Mouse (Mus musculus): ENCODE data around the gene Pnpla2. TPM values are rescaled to one million over a fixed set of nuclear protein-coding genes. Genes with fewer than 3 reads are reported as not detected.
A peak's percentile ranks its signal among the peaks of the same experiment; 100 is the strongest.
"Not testable (repeated sequence)": the region's sequence is repeated elsewhere in the genome, so short reads cannot be mapped to it uniquely, and the experiment has no call there.

Gene Pnpla2
- polyA plus RNA-seq, 1 experiment from 2014 or later: 20.5 TPM

GRCm38 (mm10) chr7:141443081-141443821 lies 11.7 kb upstream of the Pnpla2 start:
- H3K27me3 ChIP-seq (replicated peaks; ENCODE audit: control insufficient read depth, insufficient read depth, low read length): no peaks in the 10 kb centered on the region
- H3K9me3 ChIP-seq (ENCODE audit: control insufficient read depth, low read length): no peaks in the 10 kb centered on the region
- WGBS: 17% methylated on average over 12 of the region's 12 CpGs
- peak overlapping the region; percentile 62 for H3K4me2 ChIP-seq (ENCODE audit: low read length)
- no peak for ATAC-seq
- H3K36me3 ChIP-seq (ENCODE audit: control insufficient read depth, insufficient read depth): no peaks in the 10 kb centered on the region; the same call in 1 of the 2 replicates
- H3K4me3 ChIP-seq (replicated peaks; ENCODE audit: low read length): peak overlapping the region; percentile 41
- peak overlapping the region; percentile 44 for H3K9ac ChIP-seq (replicated peaks; ENCODE audit: low read depth, low read length)
- H3K27ac ChIP-seq (ENCODE audit: low read length): no peak overlapping the region
- H3K4me1 ChIP-seq (replicated peaks; ENCODE audit: control insufficient read depth, insufficient read depth, low read length): peaks cover 21% of the 10 kb centered on the region

GRCm38 (mm10) chr7:141443828-141444237 lies 11.2 kb upstream of the Pnpla2 start, which contains the start of gene Pidd1:
Pidd1 (minus strand) TSS chr7:141444025.
- no peak within 1 kb of the TSS for H3K27ac ChIP-seq (ENCODE audit: low read length)
- H3K9me3 ChIP-seq (ENCODE audit: control insufficient read depth, low read length): no peaks in the 10 kb centered on the region
- peak within 1 kb of the TSS; percentile 44 for H3K9ac ChIP-seq (replicated peaks; ENCODE audit: low read depth, low read length)
- peak within 1 kb of the TSS; percentile 41 for H3K4me3 ChIP-seq (replicated peaks; ENCODE audit: low read length)
- H3K27me3 ChIP-seq (replicated peaks; ENCODE audit: control insufficient read depth, insufficient read depth, low read length): no peaks in the 10 kb centered on the region
- H3K36me3 ChIP-seq (ENCODE audit: control insufficient read depth, insufficient read depth): no peaks in the 10 kb centered on the region; the same call in 1 of the 2 replicates
- 0% methylated on average over 25 of the region's 25 CpGs for WGBS
- ATAC-seq: peak; percentile 21; the same call in 1 of the 2 replicates
- peaks cover 27% of the 10 kb centered on the region for H3K4me1 ChIP-seq (replicated peaks; ENCODE audit: control insufficient read depth, insufficient read depth, low read length)
- peak within 1 kb of the TSS; percentile 62 for H3K4me2 ChIP-seq (ENCODE audit: low read length)

- not testable (repeated sequence) for H3K4me3 ChIP-seq (replicated peaks; ENCODE audit: low read length)
These were observed 8.6 kb upstream of the Pnpla2 start for GRCm38 (mm10) chr7:141446374-141446773.

DNA sequence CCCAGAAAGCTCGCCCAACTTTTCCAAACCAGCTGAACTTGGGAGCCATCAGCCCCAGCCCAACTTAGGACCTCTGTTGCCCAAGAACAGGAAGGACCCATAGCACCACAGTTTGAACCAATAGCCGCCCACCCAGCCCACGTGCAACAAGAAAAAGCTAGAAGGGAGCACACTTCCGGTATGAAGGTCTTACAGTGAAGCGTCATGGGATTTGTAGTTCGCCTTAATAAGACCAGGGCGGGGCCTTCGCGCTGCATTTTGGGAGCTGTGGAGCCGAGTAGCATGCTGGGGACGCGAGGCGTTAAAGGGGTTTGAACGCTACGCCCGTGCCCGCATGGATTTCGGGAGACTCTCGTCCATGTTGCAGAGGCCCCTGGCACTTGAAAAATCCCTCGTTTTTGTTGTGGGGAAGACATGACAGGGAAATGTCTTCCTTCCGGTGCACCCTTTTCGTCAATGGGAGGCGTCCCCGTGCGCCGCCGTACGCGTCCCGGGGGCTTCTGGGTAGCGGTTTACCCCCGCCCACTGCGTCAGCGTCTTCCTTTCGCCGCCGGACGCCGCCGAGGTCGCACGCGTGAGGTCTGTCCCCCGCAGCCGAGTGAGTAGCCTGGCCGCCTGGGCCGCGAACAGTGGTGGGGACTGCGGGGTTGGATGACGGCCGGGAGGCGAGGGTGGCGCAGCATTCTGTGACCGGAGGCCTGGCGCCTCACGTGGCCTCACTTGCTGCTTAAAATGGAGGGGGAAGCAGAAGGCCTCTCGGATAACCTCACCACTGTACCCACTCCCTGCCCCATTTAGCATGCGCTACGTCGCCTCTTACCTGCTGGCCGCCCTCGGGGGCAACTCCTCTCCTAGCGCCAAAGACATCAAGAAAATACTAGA lies 7.6 kb upstream of the Pnpla2 start, which contains the start of gene Rplp2:
TSS of gene Rplp2 (plus strand) at position 261 of the 882 bp plus-strand sequence.
- H3K4me3 ChIP-seq (replicated peaks; ENCODE audit: low read length): peak within 1 kb of the TSS; percentile 86
- under 1% methylated on average over 63 of the region's 63 CpGs for WGBS

More at GRCm38 (mm10) chr7:141446374-141446773, 8.6 kb upstream of the Pnpla2 start:
- not testable (repeated sequence) for H3K27ac ChIP-seq (ENCODE audit: low read length); H3K36me3 ChIP-seq (ENCODE audit: control insufficient read depth, insufficient read depth); ATAC-seq; H3K9ac ChIP-seq (replicated peaks; ENCODE audit: low read depth, low read length); H3K27me3 ChIP-seq (replicated peaks; ENCODE audit: control insufficient read depth, insufficient read depth, low read length); H3K9me3 ChIP-seq (ENCODE audit: control insufficient read depth, low read length); H3K4me2 ChIP-seq (ENCODE audit: low read length)
- H3K4me1 ChIP-seq (replicated peaks; ENCODE audit: control insufficient read depth, insufficient read depth, low read length): peaks cover 27% of the 10 kb centered on the region
- 83% methylated on average over 3 of the region's 3 CpGs for WGBS

GRCm38 (mm10) chr7:141451928-141452327 lies 3.1 kb upstream of the Pnpla2 start:
- H3K4me2 ChIP-seq (ENCODE audit: low read length): no peak overlapping the region
- peaks cover 29% of the 10 kb centered on the region for H3K4me1 ChIP-seq (replicated peaks; ENCODE audit: control insufficient read depth, insufficient read depth, low read length)
- H3K9me3 ChIP-seq (ENCODE audit: control insufficient read depth, low read length): no peaks in the 10 kb centered on the region
- no peak overlapping the region for H3K4me3 ChIP-seq (replicated peaks; ENCODE audit: low read length)
- no peak overlapping the region for H3K27ac ChIP-seq (ENCODE audit: low read length)
- H3K27me3 ChIP-seq (replicated peaks; ENCODE audit: control insufficient read depth, insufficient read depth, low read length): no peaks in the 10 kb centered on the region
- peaks cover 12% of the 10 kb centered on the region for H3K36me3 ChIP-seq (ENCODE audit: control insufficient read depth, insufficient read depth)
- ATAC-seq: no peak
- no peak overlapping the region for H3K9ac ChIP-seq (replicated peaks; ENCODE audit: low read depth, low read length)

More for the DNA sequence above, 7.6 kb upstream of the Pnpla2 start, which contains the start of gene Rplp2:
- peak within 1 kb of the TSS; percentile 89 for H3K27ac ChIP-seq (ENCODE audit: low read length)
- peak within 1 kb of the TSS; percentile 70 for H3K4me2 ChIP-seq (ENCODE audit: low read length)
- H3K9me3 ChIP-seq (ENCODE audit: control insufficient read depth, low read length): no peaks in the 10 kb centered on the region
- H3K9ac ChIP-seq (replicated peaks; ENCODE audit: low read depth, low read length): peak within 1 kb of the TSS; percentile 83
- peak; percentile 95 for ATAC-seq
- peaks cover 26% of the 10 kb centered on the region for H3K4me1 ChIP-seq (replicated peaks; ENCODE audit: control insufficient read depth, insufficient read depth, low read length)
- peaks cover 12% of the 10 kb centered on the region for H3K36me3 ChIP-seq (ENCODE audit: control insufficient read depth, insufficient read depth)
- no peaks in the 10 kb centered on the region for H3K27me3 ChIP-seq (replicated peaks; ENCODE audit: control insufficient read depth, insufficient read depth, low read length)

DNA sequence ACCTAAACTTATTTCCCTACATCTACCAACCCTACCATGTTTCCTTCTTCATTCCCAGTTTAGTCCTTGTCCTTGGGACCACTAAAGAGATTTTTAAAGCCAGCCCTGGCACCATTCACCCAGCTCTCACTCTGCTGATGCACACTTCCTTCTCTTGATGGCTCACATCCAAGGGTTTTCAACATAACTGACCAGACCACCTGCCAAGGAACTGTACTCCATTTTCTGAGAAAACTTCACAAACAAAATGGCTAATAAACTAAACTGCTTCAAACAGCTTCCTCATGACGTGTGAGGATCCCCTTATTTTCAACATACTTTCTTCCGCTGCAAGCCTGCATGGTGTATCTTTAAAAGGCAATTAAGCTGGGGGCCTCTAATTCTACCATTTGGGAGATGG lies 1.4 kb upstream of the Pnpla2 start:
- H3K4me1 ChIP-seq (replicated peaks; ENCODE audit: control insufficient read depth, insufficient read depth, low read length): peaks cover 22% of the 10 kb centered on the region
- no peak overlapping the region for H3K27ac ChIP-seq (ENCODE audit: low read length)
- ATAC-seq: no peak
- no peak overlapping the region for H3K4me3 ChIP-seq (replicated peaks; ENCODE audit: low read length)
- H3K9me3 ChIP-seq (ENCODE audit: control insufficient read depth, low read length): no peaks in the 10 kb centered on the region
- H3K4me2 ChIP-seq (ENCODE audit: low read length): no peak overlapping the region
- no peaks in the 10 kb centered on the region for H3K27me3 ChIP-seq (replicated peaks; ENCODE audit: control insufficient read depth, insufficient read depth, low read length)
- no peak overlapping the region for H3K9ac ChIP-seq (replicated peaks; ENCODE audit: low read depth, low read length)
- WGBS: 78% methylated on average over 2 of the region's 2 CpGs
- peaks cover 12% of the 10 kb centered on the region for H3K36me3 ChIP-seq (ENCODE audit: control insufficient read depth, insufficient read depth)

DNA sequence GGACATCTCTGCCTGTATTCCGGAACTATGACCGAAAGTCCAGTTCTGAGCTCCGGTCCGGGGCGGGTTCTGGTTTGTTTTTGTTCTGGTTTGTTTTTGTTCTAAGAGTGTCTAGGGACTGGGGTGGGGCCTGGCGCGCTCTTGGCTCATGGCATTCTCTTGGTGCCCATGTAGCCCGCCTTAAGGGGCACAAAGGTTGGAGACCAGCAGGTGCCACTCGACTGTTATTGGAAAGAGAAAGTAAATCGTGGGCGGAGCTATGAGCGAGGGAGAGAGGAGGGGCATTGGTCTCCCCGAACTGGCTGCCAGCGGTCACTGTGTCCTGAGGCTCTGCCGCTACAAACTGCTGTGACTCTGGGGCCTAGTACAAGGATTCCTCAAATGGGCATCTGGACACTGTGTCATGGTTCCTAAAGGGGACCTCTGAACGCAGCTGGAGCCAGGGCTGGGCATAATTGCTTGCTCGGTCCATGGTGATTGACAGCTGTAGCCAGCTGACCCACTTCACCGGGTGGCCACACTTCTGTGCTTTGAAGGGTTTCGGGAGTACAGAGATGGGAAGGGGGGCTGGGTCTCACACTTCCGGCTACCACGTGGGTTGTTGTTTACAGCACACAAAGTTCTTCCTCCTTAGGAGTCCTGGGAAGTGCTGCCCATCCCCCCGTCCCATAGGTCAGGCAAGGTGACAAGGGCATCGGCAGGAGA lies 764 bp downstream of the Pnpla2 start:
- Histone ChIP-seq H3K36me3 (ENCODE audit: control insufficient read depth, insufficient read depth) (peaks cover 9% of the 10 kb centered on the region), H3K27me3 (replicated peaks; ENCODE audit: control insufficient read depth, insufficient read depth, low read length) (peaks cover 5% of the 10 kb centered on the region), H3K4me2 (ENCODE audit: low read length) (peak overlapping the region; percentile 97), H3K9ac (replicated peaks; ENCODE audit: low read depth, low read length) (peak overlapping the region; percentile 77), H3K4me3 (replicated peaks; ENCODE audit: low read length) (peak overlapping the region; percentile 71), H3K9me3 (ENCODE audit: control insufficient read depth, low read length) (no peaks in the 10 kb centered on the region), H3K27ac (ENCODE audit: low read length) (peak overlapping the region; percentile 58; the same call in 1 of the 2 replicates), H3K4me1 (replicated peaks; ENCODE audit: control insufficient read depth, insufficient read depth, low read length) (peaks cover 16% of the 10 kb centered on the region)
- 2% methylated on average over 23 of the region's 23 CpGs for WGBS
- peak; percentile 26 for ATAC-seq

GRCm38 (mm10) chr7:141456739-141457138 lies 1.7 kb downstream of the Pnpla2 start:
- Histone ChIP-seq H3K27ac (ENCODE audit: low read length) (no peak overlapping the region), H3K4me2 (ENCODE audit: low read length) (no peak overlapping the region), H3K9ac (replicated peaks; ENCODE audit: low read depth, low read length) (no peak overlapping the region), H3K9me3 (ENCODE audit: control insufficient read depth, low read length) (no peaks in the 10 kb centered on the region), H3K36me3 (ENCODE audit: control insufficient read depth, insufficient read depth) (peaks cover under 1% of the 10 kb centered on the region), H3K27me3 (replicated peaks; ENCODE audit: control insufficient read depth, insufficient read depth, low read length) (peaks cover 15% of the 10 kb centered on the region), H3K4me1 (replicated peaks; ENCODE audit: control insufficient read depth, insufficient read depth, low read length) (peaks cover 20% of the 10 kb centered on the region), H3K4me3 (replicated peaks; ENCODE audit: low read length) (no peak overlapping the region)
- 89% methylated on average over 6 of the region's 6 CpGs for WGBS
- ATAC-seq: no peak
